Mouse (Mus musculus) c-Kit-positive CD71-positive TER-119-negative erythroid progenitor cells, embryonic 14.5 days (primary cell): ENCODE data around the gene Srpr.

Experiments used
- DNase-seq: peaks from one replicate; pipeline ENCODE4 v3.0.0-alpha.2; 2013; ENCODE audit warnings: low read depth

Srpr gene

GRCm38 (mm10) chr9:35262418-35262817, 62.4 kb downstream of the Srpr start:
- DNase-seq: no peak

GRCm38 (mm10) chr9:35263431-35263830, 63.5 kb downstream of the Srpr start:
- no peak for DNase-seq

DNA sequence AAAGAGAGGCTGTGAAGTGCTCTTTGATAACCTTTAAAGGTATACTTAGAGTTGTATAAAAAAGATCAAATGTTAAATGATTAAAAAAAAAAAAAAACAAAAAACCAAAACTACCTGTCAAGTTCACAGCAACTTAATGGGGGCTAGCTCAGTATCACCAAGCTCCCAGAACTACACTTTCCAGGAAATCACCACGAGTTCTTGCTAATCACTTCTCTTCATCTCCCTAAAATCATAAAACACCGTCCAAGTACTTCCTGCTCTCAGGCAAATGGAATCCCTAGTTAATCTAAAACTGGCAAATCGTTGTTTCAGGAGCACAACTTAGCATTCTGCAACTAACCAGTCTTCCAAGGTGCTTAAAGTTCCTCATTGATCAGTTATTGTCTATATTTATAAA, 64.5 kb downstream of the Srpr start:
- no peak for DNase-seq

GRCm38 (mm10) chr9:35267146-35267975, 67.4 kb downstream of the Srpr start, which contains the start of the genes Fam118b and Rpusd4:
TSS of gene Fam118b (minus strand) at chr9:35267805.
TSS of gene Rpusd4 (plus strand) at chr9:35267865.
- peak; percentile 80 for DNase-seq

DNA sequence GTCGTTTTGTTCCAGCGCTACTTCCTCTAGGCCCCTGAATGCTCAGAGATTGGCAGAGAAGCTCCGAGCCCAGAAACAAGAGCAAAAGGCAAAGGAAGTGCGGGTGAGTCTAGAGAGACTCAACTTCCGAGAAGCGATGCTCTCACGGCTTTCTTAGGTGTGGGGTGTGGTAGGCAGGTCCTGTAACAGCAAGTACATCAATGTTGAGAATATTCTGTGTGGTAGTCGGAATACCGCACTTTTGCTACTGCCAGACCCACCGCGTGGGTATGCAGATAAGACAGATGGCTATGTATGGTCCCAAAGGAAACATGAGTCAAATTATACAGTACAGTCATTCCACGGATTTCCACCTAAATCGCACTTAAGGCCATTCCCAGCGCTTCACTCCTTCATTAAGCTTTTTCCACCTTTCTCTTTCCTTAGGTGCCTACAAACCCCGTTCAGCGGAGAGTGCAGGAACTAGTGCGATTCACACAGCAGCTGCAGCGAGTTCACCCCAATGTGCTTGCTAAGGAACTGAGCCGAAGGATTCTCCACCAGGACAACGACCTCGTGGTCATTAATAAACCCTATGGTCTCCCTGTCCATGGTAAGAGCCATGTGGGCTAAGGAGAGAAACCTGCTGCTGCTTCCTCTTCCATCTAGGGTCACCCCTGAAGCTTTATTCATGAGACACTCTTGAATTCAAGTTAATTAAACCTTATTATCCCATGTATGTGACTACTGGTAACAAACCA, 68.2 kb downstream of the Srpr start:
- DNase-seq: no peak

- no peak for DNase-seq
Measured at GRCm38 (mm10) chr9:35277855-35278365, 77.9 kb downstream of the Srpr start.

- no peak for DNase-seq
Measured at GRCm38 (mm10) chr9:35278451-35278850, 78.5 kb downstream of the Srpr start.

GRCm38 (mm10) chr9:35282006-35282850, 82.3 kb downstream of the Srpr start:
- DNase-seq: no peak

- DNase-seq: no peak
Measured at GRCm38 (mm10) chr9:35282851-35283200, 82.9 kb downstream of the Srpr start.

DNA sequence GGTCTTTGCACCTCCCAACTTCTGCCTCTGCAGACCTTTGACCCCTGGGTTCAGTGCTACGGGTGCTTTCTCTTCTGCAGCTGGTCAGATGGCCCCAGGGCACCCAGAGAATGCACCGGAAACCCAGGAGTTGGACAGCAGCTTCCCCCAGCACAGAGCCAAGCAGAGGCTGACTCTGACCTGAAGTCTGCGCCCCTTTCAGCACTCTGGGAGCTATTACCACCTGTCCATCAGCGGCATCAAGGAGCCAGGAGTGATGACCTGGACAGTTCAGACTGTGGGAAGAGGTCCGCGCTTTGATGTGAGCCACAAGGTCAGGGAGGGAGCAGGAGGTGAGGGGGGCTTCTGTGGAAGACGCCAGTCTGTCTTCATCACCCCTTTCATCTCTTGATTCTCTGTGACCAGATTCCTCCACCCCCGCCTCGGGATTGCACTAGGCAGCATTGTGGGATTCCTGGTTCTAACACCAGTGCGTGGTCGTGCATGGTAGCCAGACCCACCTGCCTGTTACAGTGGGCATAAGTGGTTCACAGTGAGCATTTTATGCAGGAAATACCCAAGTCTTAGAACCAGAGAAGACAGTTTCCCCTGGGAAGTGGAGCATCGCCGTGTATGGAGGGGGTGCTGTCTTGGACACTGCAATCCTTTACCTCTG, 83.6 kb downstream of the Srpr start:
- DNase-seq: no peak

GRCm38 (mm10) chr9:35284351-35284750, 84.4 kb downstream of the Srpr start:
- DNase-seq: no peak

- DNase-seq: no peak
Measured at GRCm38 (mm10) chr9:35286351-35286750, 86.4 kb downstream of the Srpr start.

- no peak for DNase-seq
Measured at GRCm38 (mm10) chr9:35289992-35290391, 90.0 kb downstream of the Srpr start.

DNA sequence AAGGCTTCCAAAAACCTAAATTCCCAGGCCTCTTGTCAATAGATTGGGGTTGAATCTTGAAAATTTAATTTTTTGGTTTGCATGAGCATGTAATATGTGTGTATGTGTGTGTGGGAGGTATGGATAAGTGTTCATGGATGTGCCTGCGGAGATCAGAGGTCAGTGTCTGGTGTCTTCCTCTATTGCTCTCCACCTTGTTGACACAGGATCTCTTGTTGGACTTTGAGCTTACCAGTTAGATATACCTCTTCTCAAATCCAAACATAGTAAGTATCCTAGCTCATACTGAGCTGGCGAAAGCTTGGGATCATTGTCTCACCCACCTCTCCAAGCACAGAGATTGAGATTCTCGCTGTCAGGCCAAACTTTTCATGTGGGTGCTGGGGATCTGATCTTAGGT, 90.4 kb downstream of the Srpr start:
- no peak for DNase-seq

GRCm38 (mm10) chr9:35290916-35291315, 90.9 kb downstream of the Srpr start:
- no peak for DNase-seq

- no peak for DNase-seq
Measured at GRCm38 (mm10) chr9:35293465-35293864, 93.5 kb downstream of the Srpr start.
